Mouse (Mus musculus): Measurements from ENCODE around the gene Hdac8. TPM values are rescaled to one million over a fixed set of nuclear protein-coding genes. Genes with fewer than 3 reads are reported as not detected.

Hdac8 gene
- total RNA-seq (2017): 13.1 and 23.1 TPM in 2 replicates

- ATAC-seq (replicated peaks in 1 of 2; ENCODE audit: insufficient read depth in 1 of 2, low FRiP score in 2 of 2, low TSS enrichment in 1 of 2, low read depth in 1 of 2, poor library complexity in 2 of 2, severe bottlenecking in 2 of 2): peak; percentile 90 to 98
Measured at GRCm38 (mm10) chrX:102504644-102505481, at the start of gene Hdac8. Gene Hdac8, minus strand, starts transcription at chrX:102505359.

GRCm38 (mm10) chrX:102509205-102509604 is 4.0 kb upstream of the Hdac8 start:
- ATAC-seq (replicated peaks in 1 of 2; ENCODE audit: insufficient read depth in 1 of 2, low FRiP score in 2 of 2, low TSS enrichment in 1 of 2, low read depth in 1 of 2, poor library complexity in 2 of 2, severe bottlenecking in 2 of 2): no peak

GRCm38 (mm10) chrX:102504179-102504578 is 980 bp downstream of the Hdac8 start:
- no peak for ATAC-seq (replicated peaks in 1 of 2; ENCODE audit: insufficient read depth in 1 of 2, low FRiP score in 2 of 2, low TSS enrichment in 1 of 2, low read depth in 1 of 2, poor library complexity in 2 of 2, severe bottlenecking in 2 of 2)

- ATAC-seq (replicated peaks in 1 of 2; ENCODE audit: insufficient read depth in 1 of 2, low FRiP score in 2 of 2, low TSS enrichment in 1 of 2, low read depth in 1 of 2, poor library complexity in 2 of 2, severe bottlenecking in 2 of 2): 0 out of 4 replicates have a peak, but pooled peaks of 1 of the 2 experiments have one; percentile 37
Measured at GRCm38 (mm10) chrX:102493992-102494730, 11.0 kb downstream of the Hdac8 start.

- ATAC-seq (replicated peaks in 1 of 2; ENCODE audit: insufficient read depth in 1 of 2, low FRiP score in 2 of 2, low TSS enrichment in 1 of 2, low read depth in 1 of 2, poor library complexity in 2 of 2, severe bottlenecking in 2 of 2): no peak
Measured at GRCm38 (mm10) chrX:102485575-102485974, 19.6 kb downstream of the Hdac8 start.

GRCm38 (mm10) chrX:102479665-102480064 is 25.5 kb downstream of the Hdac8 start:
- ATAC-seq (replicated peaks in 1 of 2; ENCODE audit: insufficient read depth in 1 of 2, low FRiP score in 2 of 2, low TSS enrichment in 1 of 2, low read depth in 1 of 2, poor library complexity in 2 of 2, severe bottlenecking in 2 of 2): no peak

- no peak for ATAC-seq (replicated peaks in 1 of 2; ENCODE audit: insufficient read depth in 1 of 2, low FRiP score in 2 of 2, low TSS enrichment in 1 of 2, low read depth in 1 of 2, poor library complexity in 2 of 2, severe bottlenecking in 2 of 2)
Measured at GRCm38 (mm10) chrX:102478965-102479364, 26.2 kb downstream of the Hdac8 start.

- ATAC-seq (replicated peaks in 1 of 2; ENCODE audit: insufficient read depth in 1 of 2, low FRiP score in 2 of 2, low TSS enrichment in 1 of 2, low read depth in 1 of 2, poor library complexity in 2 of 2, severe bottlenecking in 2 of 2): no peak
Measured at GRCm38 (mm10) chrX:102478481-102478880, 26.7 kb downstream of the Hdac8 start.

- no peak for ATAC-seq (replicated peaks in 1 of 2; ENCODE audit: insufficient read depth in 1 of 2, low FRiP score in 2 of 2, low TSS enrichment in 1 of 2, low read depth in 1 of 2, poor library complexity in 2 of 2, severe bottlenecking in 2 of 2)
Measured at GRCm38 (mm10) chrX:102476784-102477183, 28.4 kb downstream of the Hdac8 start.

- ATAC-seq (replicated peaks in 1 of 2; ENCODE audit: insufficient read depth in 1 of 2, low FRiP score in 2 of 2, low TSS enrichment in 1 of 2, low read depth in 1 of 2, poor library complexity in 2 of 2, severe bottlenecking in 2 of 2): no peak
Measured at GRCm38 (mm10) chrX:102475555-102475954, 29.6 kb downstream of the Hdac8 start.

GRCm38 (mm10) chrX:102418343-102419127 is 86.6 kb downstream of the Hdac8 start:
- ATAC-seq (replicated peaks in 1 of 2; ENCODE audit: insufficient read depth in 1 of 2, low FRiP score in 2 of 2, low TSS enrichment in 1 of 2, low read depth in 1 of 2, poor library complexity in 2 of 2, severe bottlenecking in 2 of 2): no peak

GRCm38 (mm10) chrX:102416972-102417371 is 88.2 kb downstream of the Hdac8 start:
- no peak for ATAC-seq (replicated peaks in 1 of 2; ENCODE audit: insufficient read depth in 1 of 2, low FRiP score in 2 of 2, low TSS enrichment in 1 of 2, low read depth in 1 of 2, poor library complexity in 2 of 2, severe bottlenecking in 2 of 2)

GRCm38 (mm10) chrX:102416386-102416785 is 88.8 kb downstream of the Hdac8 start:
- ATAC-seq (replicated peaks in 1 of 2; ENCODE audit: insufficient read depth in 1 of 2, low FRiP score in 2 of 2, low TSS enrichment in 1 of 2, low read depth in 1 of 2, poor library complexity in 2 of 2, severe bottlenecking in 2 of 2): no peak

- no peak for ATAC-seq (replicated peaks in 1 of 2; ENCODE audit: insufficient read depth in 1 of 2, low FRiP score in 2 of 2, low TSS enrichment in 1 of 2, low read depth in 1 of 2, poor library complexity in 2 of 2, severe bottlenecking in 2 of 2)
Measured at GRCm38 (mm10) chrX:102384765-102385164, 120.4 kb downstream of the Hdac8 start.

- ATAC-seq (replicated peaks in 1 of 2; ENCODE audit: insufficient read depth in 1 of 2, low FRiP score in 2 of 2, low TSS enrichment in 1 of 2, low read depth in 1 of 2, poor library complexity in 2 of 2, severe bottlenecking in 2 of 2): no peak
Measured at GRCm38 (mm10) chrX:102383151-102383550, 122.0 kb downstream of the Hdac8 start.

- ATAC-seq (replicated peaks in 1 of 2; ENCODE audit: insufficient read depth in 1 of 2, low FRiP score in 2 of 2, low TSS enrichment in 1 of 2, low read depth in 1 of 2, poor library complexity in 2 of 2, severe bottlenecking in 2 of 2): no peak
Measured at GRCm38 (mm10) chrX:102366510-102366909, 138.6 kb downstream of the Hdac8 start.

GRCm38 (mm10) chrX:102362244-102362643 is 142.9 kb downstream of the Hdac8 start:
- no peak for ATAC-seq (replicated peaks in 1 of 2; ENCODE audit: insufficient read depth in 1 of 2, low FRiP score in 2 of 2, low TSS enrichment in 1 of 2, low read depth in 1 of 2, poor library complexity in 2 of 2, severe bottlenecking in 2 of 2)

GRCm38 (mm10) chrX:102353412-102353811 is 151.7 kb downstream of the Hdac8 start:
- ATAC-seq (replicated peaks in 1 of 2; ENCODE audit: insufficient read depth in 1 of 2, low FRiP score in 2 of 2, low TSS enrichment in 1 of 2, low read depth in 1 of 2, poor library complexity in 2 of 2, severe bottlenecking in 2 of 2): no peak

Data from hematopoietic stem cell, adult 5-6 weeks (primary cell).